Mouse (Mus musculus) forebrain, embryonic 16.5 days (tissue): ENCODE data around the gene Elmsan1. TPM values are rescaled to one million over a fixed set of nuclear protein-coding genes. Genes with fewer than 3 reads are reported as not detected.

Experiments used
- ATAC-seq: fragments of 200-750 bp; cut with Nextera tagmentation; 2 replicates; pipeline ENCODE4 v1.8.0; 2017; ENCODE audit warnings: mild to moderate bottlenecking, moderate library complexity
- H3K27ac ChIP-seq: fragments of 300-500 bp; sonication (generic); 2 replicates; pipeline ENCODE4 v1.5.1; 2014; ENCODE audit warnings: low read length, control low read depth
- H3K27me3 ChIP-seq: fragments of 300-500 bp; sonication (generic); replicated peaks from 2 replicates; pipeline ENCODE4 v1.6.1; 2014; ENCODE audit warnings: low read length; ENCODE audit not compliant: control insufficient read depth, insufficient read depth
- H3K36me3 ChIP-seq: fragments of 300-500 bp; sonication (generic); 2 replicates; pipeline ENCODE4 v1.6.1; 2014; ENCODE audit not compliant: control insufficient read depth, insufficient read depth
- H3K4me1 ChIP-seq: fragments of 300-500 bp; sonication (generic); replicated peaks from 2 replicates; pipeline ENCODE4 v1.6.1; 2014; ENCODE audit warnings: low read length; ENCODE audit not compliant: control insufficient read depth, insufficient read depth
- H3K4me2 ChIP-seq: fragments of 300-500 bp; sonication (generic); 2 replicates; pipeline ENCODE4 v1.6.1; 2014; ENCODE audit warnings: mild to moderate bottlenecking, low read length, control low read depth
- H3K4me3 ChIP-seq: fragments of 300-500 bp; sonication (generic); replicated peaks from 2 replicates; pipeline ENCODE4 v1.5.1; 2014; ENCODE audit warnings: mild to moderate bottlenecking, low read length, control low read depth
- H3K9ac ChIP-seq: fragments of 300-500 bp; sonication (generic); replicated peaks from 2 replicates; pipeline ENCODE4 v1.6.1; 2014; ENCODE audit warnings: low read depth, low read length, control low read depth
- H3K9me3 ChIP-seq: fragments of 300-500 bp; sonication (generic); 2 replicates; pipeline ENCODE4 v1.6.1; 2016; ENCODE audit warnings: low read length; ENCODE audit not compliant: control insufficient read depth
- WGBS: fragments of 180-500 bp; shearing (Covaris S2); extraction: QIAGEN DNeasy Blood & Tissue Kit; methylation state at CpG from one replicate; pipeline ENCODE4 v1.1.7; 2014; 5-methylcytosine and 5-hydroxymethylcytosine counted together
- polyA plus RNA-seq: library from polyadenylated mRNA; unstranded; fragments of >200 nt; fragmentation: Nextera tagmentation; extraction: Ambion mirVana; gene quantifications from 2 replicates; pipeline ENCODE4 v1.2.1, GENCODE M21; 2015

Gene Elmsan1
- polyA plus RNA-seq, 1 experiment from 2014 or later: 3.8 TPM

DNA sequence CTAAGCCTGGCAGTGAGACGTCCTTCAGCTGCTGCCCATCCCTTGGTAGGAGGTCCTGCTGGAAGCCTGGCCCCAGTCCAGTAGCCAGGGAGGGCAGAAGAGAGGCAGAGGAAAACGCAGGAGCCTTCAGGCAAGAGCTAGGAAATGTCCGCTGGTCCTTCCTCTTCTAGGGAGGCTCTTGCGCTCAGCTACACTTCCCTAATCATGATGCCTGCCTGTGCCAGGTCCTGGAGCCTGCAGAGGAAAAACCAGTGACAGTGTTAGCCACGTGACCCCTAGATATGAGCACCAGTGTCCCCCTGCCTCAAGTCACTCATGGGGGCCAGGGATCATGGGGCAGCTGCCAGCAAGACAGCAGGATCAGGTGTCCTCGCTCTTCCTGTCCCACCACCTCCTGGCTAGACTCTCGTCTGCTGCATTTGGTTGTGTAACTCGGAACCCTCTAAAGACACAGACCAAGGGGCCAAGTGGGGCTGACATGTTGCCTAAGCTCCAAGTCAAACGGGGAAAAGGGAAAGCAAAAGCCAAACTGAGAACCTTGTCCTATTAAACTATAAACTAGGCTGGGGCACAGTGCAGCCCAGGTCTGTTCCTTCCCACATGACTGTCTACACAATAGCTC, 44.4 kb downstream of the Elmsan1 start:
- H3K36me3 ChIP-seq: 0 out of 2 replicates have a peak, but pooled peaks cover 3% of the 10 kb centered on the region
- no peak overlapping the region for H3K27ac ChIP-seq
- H3K4me3 ChIP-seq: no peak overlapping the region
- no peak for ATAC-seq
- no peak overlapping the region for H3K9ac ChIP-seq
- H3K9me3 ChIP-seq: no peaks in the 10 kb centered on the region
- no peaks in the 10 kb centered on the region for H3K27me3 ChIP-seq
- no peak overlapping the region for H3K4me2 ChIP-seq
- 80% methylated on average over 9 of the region's 9 CpGs for WGBS
- peaks cover 26% of the 10 kb centered on the region for H3K4me1 ChIP-seq

DNA sequence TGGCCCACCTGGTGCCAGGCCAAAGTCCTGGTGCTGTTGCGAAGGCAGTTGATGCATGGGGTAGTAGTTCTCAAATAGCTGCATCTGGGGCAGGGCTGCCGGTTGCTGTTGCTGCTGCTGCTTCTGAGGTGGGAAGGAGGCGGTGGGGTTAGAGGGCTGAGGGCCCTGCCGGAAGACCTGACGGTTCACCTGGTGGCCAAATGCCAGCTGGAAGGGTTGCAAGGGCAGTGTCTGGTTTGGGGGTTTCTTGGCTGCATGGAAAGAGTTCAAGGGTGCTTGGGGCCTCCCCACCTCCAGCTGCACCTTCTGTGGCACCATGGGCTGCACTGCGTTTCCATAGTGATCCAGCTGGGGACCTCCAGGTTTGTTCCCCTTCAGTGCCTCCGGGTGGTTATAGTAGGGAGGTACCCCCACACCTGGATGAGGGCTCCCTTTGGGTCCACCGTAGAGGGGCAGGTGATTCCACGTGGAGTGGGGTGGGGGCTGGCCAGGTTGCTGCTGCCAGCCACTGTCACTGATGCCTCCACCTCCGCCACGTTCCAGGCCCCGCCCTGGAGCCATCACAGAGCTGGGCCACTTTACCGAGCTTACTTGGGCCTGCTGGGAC, 45.3 kb downstream of the Elmsan1 start:
- Histone ChIP-seq H3K4me3 (no peak overlapping the region), H3K36me3 (0 out of 2 replicates have a peak, but pooled peaks cover 3% of the 10 kb centered on the region), H3K27me3 (no peaks in the 10 kb centered on the region), H3K27ac (no peak overlapping the region), H3K4me2 (no peak overlapping the region), H3K4me1 (peaks cover 26% of the 10 kb centered on the region), H3K9ac (no peak overlapping the region), H3K9me3 (no peaks in the 10 kb centered on the region)
- ATAC-seq: no peak
- WGBS: 95% methylated on average over 13 of the region's 13 CpGs

DNA sequence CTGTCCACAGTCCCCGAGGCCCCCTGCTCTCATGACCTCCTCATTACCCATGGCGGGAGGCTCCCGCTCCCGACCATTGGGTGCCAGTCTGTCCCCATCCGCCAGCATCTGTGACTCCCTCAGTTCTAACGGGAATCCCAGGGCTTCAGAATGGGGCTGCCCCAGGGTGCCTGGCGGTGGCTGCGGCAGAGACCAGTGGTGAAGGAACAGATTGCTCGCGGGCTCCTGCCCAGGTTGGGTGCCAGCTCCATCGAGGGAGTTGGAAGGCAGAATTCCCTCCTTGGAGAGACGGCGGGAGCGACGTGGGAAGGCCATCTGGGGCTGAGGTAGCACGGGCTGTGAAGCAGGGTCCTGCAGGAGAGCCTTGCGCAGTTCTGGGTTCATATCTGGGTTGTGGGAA, 45.8 kb downstream of the Elmsan1 start:
- 75% methylated on average over 17 of the region's 17 CpGs for WGBS
- H3K4me1 ChIP-seq: peaks cover 26% of the 10 kb centered on the region
- H3K4me2 ChIP-seq: no peak overlapping the region
- H3K4me3 ChIP-seq: no peak overlapping the region
- H3K27me3 ChIP-seq: no peaks in the 10 kb centered on the region
- no peak for ATAC-seq
- no peak overlapping the region for H3K9ac ChIP-seq
- H3K36me3 ChIP-seq: 0 out of 2 replicates have a peak, but pooled peaks cover 3% of the 10 kb centered on the region
- H3K9me3 ChIP-seq: no peaks in the 10 kb centered on the region
- H3K27ac ChIP-seq: no peak overlapping the region

DNA sequence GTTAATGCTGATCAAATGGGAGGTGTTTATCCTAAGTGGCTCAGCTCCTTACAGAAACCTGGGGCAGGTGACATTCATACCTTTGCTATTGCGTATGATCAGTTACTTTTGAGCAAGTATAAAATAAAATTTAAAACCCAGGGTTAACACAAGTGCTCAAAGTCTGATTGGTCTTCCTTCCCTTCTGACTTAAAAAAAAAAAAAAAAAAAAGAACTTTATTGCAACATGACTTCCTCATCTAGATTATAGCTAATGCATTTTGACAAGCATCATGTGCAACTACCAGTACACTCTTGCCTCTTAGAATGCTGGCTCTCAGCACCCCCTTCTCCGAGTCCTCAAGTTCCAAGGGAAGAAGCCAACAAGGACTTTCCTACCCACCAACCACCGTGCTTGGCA, 46.5 kb downstream of the Elmsan1 start:
- WGBS: 93% methylated on average over 3 of the region's 3 CpGs
- no peak for ATAC-seq
- H3K9me3 ChIP-seq: no peaks in the 10 kb centered on the region

DNA sequence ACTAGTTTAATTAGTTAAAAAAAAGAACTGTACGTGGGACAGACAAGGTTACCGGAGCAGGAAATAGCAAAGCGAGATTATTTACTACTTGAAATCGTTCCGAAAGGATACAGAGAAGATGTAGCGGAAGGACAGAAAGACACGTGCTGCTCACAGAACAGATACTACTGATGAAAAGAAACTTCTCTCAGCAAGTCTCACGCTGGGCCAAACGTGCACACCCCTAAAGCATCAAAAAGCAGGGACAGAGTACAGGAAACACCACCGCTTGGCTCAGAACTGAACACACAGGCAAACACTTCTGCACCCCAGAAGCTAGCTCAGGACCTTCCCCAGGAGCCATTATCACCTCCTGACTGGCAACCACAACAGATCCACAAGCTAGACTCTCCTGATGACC, 48.1 kb downstream of the Elmsan1 start:
- Histone ChIP-seq H3K9me3 (no peaks in the 10 kb centered on the region), H3K27me3 (no peaks in the 10 kb centered on the region), H3K4me2 (no peak overlapping the region), H3K36me3 (0 out of 2 replicates have a peak, but pooled peaks cover 3% of the 10 kb centered on the region), H3K27ac (no peak overlapping the region), H3K9ac (no peak overlapping the region), H3K4me1 (peaks cover 5% of the 10 kb centered on the region), H3K4me3 (no peak overlapping the region)
- WGBS: 88% methylated on average over 10 of the region's 10 CpGs
- ATAC-seq: no peak

More for the DNA sequence above, 46.5 kb downstream of the Elmsan1 start:
- no peak overlapping the region for H3K9ac ChIP-seq
- H3K27ac ChIP-seq: no peak overlapping the region
- no peak overlapping the region for H3K4me2 ChIP-seq
- peaks cover 21% of the 10 kb centered on the region for H3K4me1 ChIP-seq
- H3K27me3 ChIP-seq: no peaks in the 10 kb centered on the region
- H3K36me3 ChIP-seq: 0 out of 2 replicates have a peak, but pooled peaks cover 3% of the 10 kb centered on the region
- H3K4me3 ChIP-seq: no peak overlapping the region

DNA sequence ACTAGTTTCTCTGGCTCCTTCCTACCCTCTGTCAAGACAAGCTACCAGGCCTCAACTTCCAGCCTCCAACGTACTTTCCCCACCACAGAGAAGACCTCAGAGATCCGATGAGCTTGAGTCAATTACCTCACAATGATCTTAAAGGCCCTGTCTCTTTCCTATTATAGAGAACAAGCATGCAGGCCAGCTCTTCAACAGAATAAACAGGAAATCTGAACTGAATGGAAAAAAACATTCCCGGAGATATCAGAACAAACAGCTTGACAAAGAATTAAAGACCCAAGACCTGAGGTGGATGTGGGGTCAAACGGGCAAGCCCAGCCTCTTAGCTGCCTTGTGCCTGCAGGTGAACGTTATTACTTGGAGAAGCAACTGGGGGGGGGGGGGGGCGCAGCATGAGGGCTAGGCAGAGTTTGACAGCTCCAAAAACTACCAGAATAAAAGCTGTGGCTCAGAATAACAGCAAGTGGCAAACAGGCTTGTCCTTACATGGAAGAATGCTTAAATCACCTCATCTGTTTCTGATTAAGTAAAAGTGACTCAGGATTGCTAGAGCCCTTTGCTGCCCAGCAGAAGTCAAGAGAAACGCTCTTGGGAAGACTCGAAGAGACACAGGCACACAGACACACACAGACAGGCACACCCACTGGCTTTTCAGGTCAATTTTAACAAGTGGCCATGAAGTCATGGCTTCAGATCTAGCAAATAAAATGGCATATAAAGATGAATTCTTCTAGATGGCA, 52.9 kb downstream of the Elmsan1 start:
- WGBS: 67% methylated on average over 7 of the region's 8 CpGs
- H3K9me3 ChIP-seq: no peaks in the 10 kb centered on the region
- H3K4me2 ChIP-seq: no peak overlapping the region

DNA sequence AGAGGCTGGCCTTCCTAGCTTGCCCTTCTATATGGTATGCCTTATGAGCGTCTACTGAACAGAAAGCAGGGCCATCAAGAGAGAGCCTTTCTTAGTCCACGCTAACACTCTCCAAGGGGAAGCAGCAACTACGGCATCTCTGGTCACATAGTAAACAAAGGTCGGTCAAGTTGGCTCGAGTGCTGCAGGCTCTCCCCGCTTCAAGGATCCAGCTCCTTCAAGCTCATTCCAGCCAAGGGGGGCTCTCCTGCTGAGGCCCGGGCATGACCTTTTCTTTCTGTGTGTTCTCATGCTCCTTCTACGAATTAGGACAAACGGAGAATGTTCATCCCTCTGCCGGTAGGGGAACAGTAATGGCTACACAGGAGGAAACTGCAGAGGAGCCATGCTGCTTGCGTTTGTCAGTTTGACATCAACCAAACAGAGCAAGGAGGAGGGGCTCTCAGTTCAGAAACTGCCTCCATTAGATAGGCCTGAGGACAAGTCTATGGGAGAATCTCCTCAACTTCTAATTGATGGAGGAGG, 55.0 kb downstream of the Elmsan1 start:
- Histone ChIP-seq H3K4me2 (no peak overlapping the region), H3K27ac (no peak overlapping the region), H3K9ac (no peak overlapping the region), H3K4me1 (no peaks in the 10 kb centered on the region), H3K4me3 (no peak overlapping the region), H3K27me3 (no peaks in the 10 kb centered on the region), H3K36me3 (peaks cover 3% of the 10 kb centered on the region; the same call in 1 of the 2 replicates), H3K9me3 (no peaks in the 10 kb centered on the region)
- no peak for ATAC-seq
- WGBS: 84% methylated on average over 11 of the region's 11 CpGs

More for the DNA sequence above, 52.9 kb downstream of the Elmsan1 start:
- Histone ChIP-seq H3K9ac (no peak overlapping the region), H3K4me3 (no peak overlapping the region), H3K27me3 (no peaks in the 10 kb centered on the region), H3K36me3 (no peaks in the 10 kb centered on the region), H3K4me1 (no peaks in the 10 kb centered on the region), H3K27ac (no peak overlapping the region)
- no peak for ATAC-seq

DNA sequence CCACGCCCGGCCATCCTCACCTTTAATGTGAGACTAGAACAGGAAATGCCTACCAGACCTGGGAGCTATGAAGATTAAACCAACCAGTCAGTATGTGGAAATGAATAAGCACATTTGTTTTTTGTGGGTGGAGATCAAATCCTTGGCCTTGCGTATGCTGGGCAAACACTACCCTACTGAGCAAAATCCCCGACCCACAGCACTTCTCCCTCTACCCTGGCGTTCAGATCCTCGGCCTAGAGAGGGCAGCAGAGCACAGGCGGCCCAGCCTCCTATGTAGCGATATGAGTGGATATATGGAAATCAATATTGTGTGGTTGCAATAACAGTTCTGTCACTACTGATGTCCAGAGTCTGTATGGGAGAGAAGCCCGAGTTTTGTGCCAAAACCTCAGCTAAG, 55.5 kb downstream of the Elmsan1 start:
- Histone ChIP-seq H3K9me3 (no peaks in the 10 kb centered on the region), H3K4me3 (no peak overlapping the region), H3K27me3 (no peaks in the 10 kb centered on the region), H3K4me2 (no peak overlapping the region), H3K4me1 (no peaks in the 10 kb centered on the region), H3K36me3 (peaks cover 3% of the 10 kb centered on the region; the same call in 1 of the 2 replicates), H3K9ac (no peak overlapping the region), H3K27ac (no peak overlapping the region)
- no peak for ATAC-seq
- 88% methylated on average over 9 of the region's 9 CpGs for WGBS
